Mouse (Mus musculus): Measurements from ENCODE around the gene U90926. TPM values are rescaled to one million over a fixed set of nuclear protein-coding genes. Genes with fewer than 3 reads are reported as not detected.

U90926 gene
- polyA plus RNA-seq, 1 experiment from 2014 or later: not detected

DNA sequence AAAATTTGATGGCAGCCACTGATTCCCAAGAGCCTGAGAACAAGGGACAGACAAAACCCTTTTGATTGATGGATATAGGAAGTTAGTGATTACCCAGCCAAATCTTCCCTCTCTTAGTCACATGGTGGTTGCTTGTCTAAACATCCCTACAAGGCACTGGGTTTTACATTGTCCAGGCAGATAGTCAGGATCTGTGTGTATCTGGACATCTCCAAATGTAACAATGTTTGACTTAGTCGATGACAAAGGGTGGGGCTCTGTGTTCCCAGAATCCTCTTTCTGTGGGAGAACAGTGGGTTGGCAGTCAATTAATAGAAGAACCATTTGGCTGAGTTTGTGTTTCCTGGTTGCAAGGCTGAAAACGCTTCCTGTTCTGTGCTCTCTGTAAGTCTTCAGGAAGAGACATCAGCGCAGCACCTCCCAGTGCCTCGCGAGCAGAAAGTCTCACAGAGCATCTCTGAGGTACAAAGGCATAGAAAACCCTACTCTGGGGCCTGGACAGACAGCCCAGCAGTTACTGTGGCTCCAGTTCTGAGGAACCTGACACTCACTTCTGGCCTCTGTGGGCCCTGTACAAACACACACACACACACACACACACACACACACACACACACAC, 19.8 kb upstream of the U90926 start:
- Histone ChIP-seq H3K36me3 (no peaks in the 10 kb centered on the region), H3K4me1 (peaks cover 16% of the 10 kb centered on the region), H3K4me3 (replicated peaks) (no peak overlapping the region), H3K9me3 (replicated peaks) (no peaks in the 10 kb centered on the region), H3K27ac (no peak overlapping the region), H3K4me2 (no peak overlapping the region), H3K27me3 (no peaks in the 10 kb centered on the region), H3K9ac (no peak overlapping the region)
- WGBS: 38% methylated on average over 5 of the region's 5 CpGs
- peak; percentile 59 for ATAC-seq (replicated peaks; ENCODE audit: low FRiP score)

DNA sequence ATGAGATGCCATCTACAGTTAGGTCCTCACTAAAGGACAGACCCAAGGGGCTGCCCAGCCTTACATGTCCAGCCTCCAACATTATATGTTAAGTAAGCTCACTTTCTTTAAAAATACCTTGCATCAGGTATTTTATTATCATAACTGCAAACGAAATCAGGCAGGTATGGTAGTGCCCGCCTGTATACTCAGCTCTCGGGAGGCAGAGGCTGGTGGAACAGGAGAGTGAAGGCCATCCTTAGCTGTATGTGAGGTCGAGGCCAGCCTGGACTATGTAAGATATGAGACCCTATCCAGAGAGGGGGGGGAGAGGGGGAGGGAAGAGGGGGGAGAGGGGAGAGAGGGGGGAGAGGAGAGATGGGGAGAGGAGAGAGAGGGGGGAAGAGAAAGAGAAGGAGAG, 18.2 kb upstream of the U90926 start:
- no peak overlapping the region for H3K4me3 ChIP-seq (replicated peaks)
- H3K36me3 ChIP-seq: no peaks in the 10 kb centered on the region
- H3K4me1 ChIP-seq: peaks cover 10% of the 10 kb centered on the region
- no peaks in the 10 kb centered on the region for H3K27me3 ChIP-seq
- H3K9me3 ChIP-seq (replicated peaks): no peaks in the 10 kb centered on the region
- ATAC-seq (replicated peaks; ENCODE audit: low FRiP score): no peak
- no peak overlapping the region for H3K9ac ChIP-seq
- H3K4me2 ChIP-seq: no peak overlapping the region
- no peak overlapping the region for H3K27ac ChIP-seq
- 93% methylated on average over 4 of the region's 4 CpGs for WGBS

DNA sequence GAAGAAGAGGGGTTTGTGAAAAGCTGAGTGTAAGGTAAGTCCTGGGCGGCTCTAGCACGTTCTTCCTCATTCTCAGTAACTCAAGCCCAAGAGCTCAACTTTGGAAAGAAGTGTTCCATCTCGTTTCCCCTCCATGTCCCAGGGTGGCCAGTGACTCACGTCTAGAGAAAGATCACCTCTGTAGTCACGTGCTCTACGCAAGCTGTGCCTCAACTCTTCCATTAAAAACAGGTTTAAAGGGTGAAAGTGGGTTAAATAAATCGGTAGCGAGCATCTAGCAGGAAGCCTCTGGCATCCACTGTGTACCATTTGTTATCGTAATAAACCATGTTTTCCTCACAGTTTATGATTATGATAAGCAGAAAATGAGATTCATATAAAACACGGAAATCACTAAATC, 16.6 kb upstream of the U90926 start:
- no peak overlapping the region for H3K4me3 ChIP-seq (replicated peaks)
- WGBS: 82% methylated on average over 10 of the region's 10 CpGs
- H3K27ac ChIP-seq: no peak overlapping the region
- peaks cover 10% of the 10 kb centered on the region for H3K4me1 ChIP-seq
- no peak overlapping the region for H3K4me2 ChIP-seq
- no peak overlapping the region for H3K9ac ChIP-seq
- no peaks in the 10 kb centered on the region for H3K36me3 ChIP-seq
- H3K9me3 ChIP-seq (replicated peaks): no peaks in the 10 kb centered on the region
- H3K27me3 ChIP-seq: no peaks in the 10 kb centered on the region
- ATAC-seq (replicated peaks; ENCODE audit: low FRiP score): no peak

DNA sequence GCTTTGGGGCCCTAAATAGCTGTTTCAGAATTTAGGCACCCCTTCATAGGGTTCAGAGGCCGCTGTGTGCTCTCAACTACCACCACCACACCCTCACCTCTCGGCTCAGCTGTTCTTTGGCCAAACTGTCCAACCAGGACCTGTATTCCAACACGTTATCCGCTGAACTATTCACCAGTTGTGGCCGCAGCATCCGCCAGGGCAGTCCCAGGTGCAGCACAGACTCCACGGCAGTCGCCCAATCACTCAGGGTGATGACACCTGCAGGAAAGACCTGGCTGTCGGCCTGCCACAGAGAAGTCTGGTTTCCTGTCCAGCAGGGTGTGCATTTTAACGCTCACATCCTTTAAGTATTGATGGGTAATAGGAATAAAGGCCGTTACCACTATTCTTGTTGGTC, 15.1 kb upstream of the U90926 start:
- 89% methylated on average over 11 of the region's 11 CpGs for WGBS
- no peaks in the 10 kb centered on the region for H3K9me3 ChIP-seq (replicated peaks)
- no peaks in the 10 kb centered on the region for H3K36me3 ChIP-seq
- H3K27ac ChIP-seq: no peak overlapping the region
- ATAC-seq (replicated peaks; ENCODE audit: low FRiP score): no peak
- no peak overlapping the region for H3K4me2 ChIP-seq
- no peak overlapping the region for H3K9ac ChIP-seq
- no peaks in the 10 kb centered on the region for H3K27me3 ChIP-seq
- peaks cover 5% of the 10 kb centered on the region for H3K4me1 ChIP-seq
- H3K4me3 ChIP-seq (replicated peaks): no peak overlapping the region

DNA sequence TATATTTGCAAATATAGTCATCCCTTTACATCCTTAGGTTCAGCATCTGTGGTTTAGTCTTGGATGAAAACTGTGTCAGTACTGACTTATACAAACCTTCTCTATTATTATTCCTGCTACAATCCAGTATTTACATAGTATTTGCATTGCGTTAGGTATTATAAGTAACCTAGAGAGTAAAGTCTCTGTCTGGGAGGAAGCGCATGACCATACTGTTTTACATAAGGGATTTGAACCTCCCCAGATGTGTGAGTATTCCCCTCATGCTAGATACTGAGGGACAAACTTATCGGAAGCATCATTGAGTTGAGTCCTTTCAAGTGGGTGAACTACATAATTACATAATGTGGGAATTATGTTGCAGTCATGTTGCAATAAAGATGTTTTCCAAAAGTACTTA, 14.3 kb upstream of the U90926 start:
- Histone ChIP-seq H3K27me3 (no peaks in the 10 kb centered on the region), H3K36me3 (no peaks in the 10 kb centered on the region), H3K4me1 (no peaks in the 10 kb centered on the region), H3K4me2 (no peak overlapping the region), H3K27ac (no peak overlapping the region), H3K9ac (no peak overlapping the region), H3K4me3 (replicated peaks) (no peak overlapping the region), H3K9me3 (replicated peaks) (no peaks in the 10 kb centered on the region)
- WGBS: 92% methylated on average over 3 of the region's 3 CpGs
- ATAC-seq (replicated peaks; ENCODE audit: low FRiP score): no peak

DNA sequence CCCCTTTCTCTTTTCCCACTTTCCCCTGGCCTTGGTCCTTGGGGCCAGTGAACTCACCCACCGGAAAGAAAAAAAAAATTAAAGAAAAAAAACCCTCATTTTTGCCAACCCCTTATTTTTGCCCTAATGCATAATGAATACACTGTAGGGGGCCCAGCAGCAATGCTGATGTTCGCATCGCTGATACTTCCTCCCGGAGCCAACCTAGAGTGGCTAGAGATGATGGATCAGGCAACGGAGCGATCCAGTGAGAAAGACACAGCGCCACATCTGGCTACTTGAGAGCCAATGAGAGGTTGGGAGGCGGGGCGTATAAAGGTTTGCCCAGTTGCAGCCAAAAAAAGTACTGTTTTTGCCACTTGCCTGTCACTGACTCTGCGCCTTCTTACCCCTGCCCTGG, 13.6 kb upstream of the U90926 start:
- no peaks in the 10 kb centered on the region for H3K4me1 ChIP-seq
- no peaks in the 10 kb centered on the region for H3K27me3 ChIP-seq
- H3K9ac ChIP-seq: no peak overlapping the region
- H3K27ac ChIP-seq: no peak overlapping the region
- H3K36me3 ChIP-seq: no peaks in the 10 kb centered on the region
- WGBS: 54% methylated on average over 10 of the region's 10 CpGs
- ATAC-seq (replicated peaks; ENCODE audit: low FRiP score): no peak
- H3K9me3 ChIP-seq (replicated peaks): no peaks in the 10 kb centered on the region
- no peak overlapping the region for H3K4me2 ChIP-seq
- no peak overlapping the region for H3K4me3 ChIP-seq (replicated peaks)

DNA sequence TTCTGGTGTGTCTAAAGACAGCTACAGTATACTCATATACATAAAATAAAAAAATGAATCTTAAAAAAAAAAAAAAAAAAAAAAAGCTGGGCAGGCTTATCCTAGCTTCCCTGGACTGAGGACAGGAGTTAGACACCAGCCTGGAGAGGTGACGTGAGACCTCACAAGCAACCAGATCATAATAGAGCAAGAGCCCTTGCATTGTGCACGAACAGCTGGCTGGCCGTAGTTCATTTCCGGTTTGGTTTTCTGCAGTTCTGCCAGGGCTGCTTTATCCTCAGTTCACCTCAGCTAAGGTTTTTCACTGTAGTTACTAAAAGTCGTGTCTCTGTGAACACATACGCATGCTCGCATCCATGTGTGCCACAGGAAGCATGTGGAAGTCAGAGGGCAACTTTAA, 12.6 kb upstream of the U90926 start:
- Histone ChIP-seq H3K4me1 (no peaks in the 10 kb centered on the region), H3K4me2 (no peak overlapping the region), H3K27ac (no peak overlapping the region), H3K27me3 (no peaks in the 10 kb centered on the region), H3K9me3 (replicated peaks) (no peaks in the 10 kb centered on the region), H3K36me3 (no peaks in the 10 kb centered on the region), H3K4me3 (replicated peaks) (no peak overlapping the region), H3K9ac (no peak overlapping the region)
- 92% methylated on average over 7 of the region's 7 CpGs for WGBS
- no peak for ATAC-seq (replicated peaks; ENCODE audit: low FRiP score)

DNA sequence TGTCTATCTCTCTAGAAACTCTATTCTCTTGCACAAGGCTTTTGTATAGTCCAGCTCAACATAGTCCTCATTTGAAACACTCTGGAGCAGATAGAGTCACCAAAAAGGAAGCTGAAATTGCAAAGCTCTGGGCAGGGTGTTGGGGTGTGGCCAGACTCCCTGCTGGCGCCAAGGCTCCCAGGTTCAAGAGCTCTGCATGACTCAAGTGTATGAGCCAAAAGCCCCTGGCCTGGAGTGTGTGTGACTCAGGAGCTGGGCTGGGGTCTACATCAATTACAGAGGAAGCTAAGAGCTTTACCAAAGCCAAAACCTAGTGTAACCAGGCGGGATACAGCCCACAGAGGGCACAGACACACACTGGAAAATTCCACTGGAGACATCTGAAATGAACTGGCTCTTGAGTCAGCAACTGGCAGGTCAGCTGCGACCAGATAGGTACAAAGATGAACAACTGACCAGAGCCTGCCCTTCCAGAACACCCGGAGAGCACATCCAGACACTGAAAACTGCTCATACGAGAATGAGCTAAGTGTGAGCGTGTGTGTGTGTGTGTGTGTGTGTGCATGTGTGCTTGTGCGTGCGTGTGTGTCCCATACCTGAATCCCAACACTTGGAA, 5.2 kb upstream of the U90926 start:
- H3K9me3 ChIP-seq (replicated peaks): no peaks in the 10 kb centered on the region
- H3K27ac ChIP-seq: peak overlapping the region; percentile 22; the same call in 1 of the 2 replicates
- H3K4me3 ChIP-seq (replicated peaks): no peak overlapping the region
- no peaks in the 10 kb centered on the region for H3K27me3 ChIP-seq
- WGBS: 90% methylated on average over 8 of the region's 8 CpGs
- ATAC-seq (replicated peaks; ENCODE audit: low FRiP score): no peak
- H3K9ac ChIP-seq: no peak overlapping the region
- H3K4me1 ChIP-seq: no peaks in the 10 kb centered on the region
- H3K36me3 ChIP-seq: no peaks in the 10 kb centered on the region
- no peak overlapping the region for H3K4me2 ChIP-seq

DNA sequence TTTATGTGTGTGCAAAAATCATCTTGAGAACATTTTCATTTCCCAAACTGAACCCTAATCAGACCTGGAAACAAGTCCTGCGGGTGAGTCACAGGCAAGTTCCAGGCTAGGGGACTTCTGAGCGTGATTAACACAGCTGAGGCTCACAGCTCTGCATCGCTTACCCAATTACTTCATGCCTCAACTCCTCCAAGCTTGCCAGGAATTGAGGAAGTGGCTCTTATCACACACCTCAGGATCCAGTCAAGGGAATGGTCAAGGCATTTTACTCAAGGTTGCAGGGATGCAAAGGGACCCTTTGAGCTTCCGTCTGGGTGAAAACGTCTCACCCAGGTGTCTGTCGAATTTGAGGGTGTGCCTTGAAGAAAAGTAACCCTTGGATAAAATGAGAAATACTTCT, 4.6 kb upstream of the U90926 start:
- H3K4me1 ChIP-seq: no peaks in the 10 kb centered on the region
- no peaks in the 10 kb centered on the region for H3K9me3 ChIP-seq (replicated peaks)
- no peak overlapping the region for H3K4me2 ChIP-seq
- H3K27me3 ChIP-seq: no peaks in the 10 kb centered on the region
- H3K27ac ChIP-seq: peak overlapping the region; percentile 22; the same call in 1 of the 2 replicates
- H3K9ac ChIP-seq: no peak overlapping the region
- ATAC-seq (replicated peaks; ENCODE audit: low FRiP score): peak; percentile 43; the same call in 1 of the 2 replicates
- no peak overlapping the region for H3K4me3 ChIP-seq (replicated peaks)
- H3K36me3 ChIP-seq: no peaks in the 10 kb centered on the region
- WGBS: 66% methylated on average over 6 of the region's 6 CpGs

DNA sequence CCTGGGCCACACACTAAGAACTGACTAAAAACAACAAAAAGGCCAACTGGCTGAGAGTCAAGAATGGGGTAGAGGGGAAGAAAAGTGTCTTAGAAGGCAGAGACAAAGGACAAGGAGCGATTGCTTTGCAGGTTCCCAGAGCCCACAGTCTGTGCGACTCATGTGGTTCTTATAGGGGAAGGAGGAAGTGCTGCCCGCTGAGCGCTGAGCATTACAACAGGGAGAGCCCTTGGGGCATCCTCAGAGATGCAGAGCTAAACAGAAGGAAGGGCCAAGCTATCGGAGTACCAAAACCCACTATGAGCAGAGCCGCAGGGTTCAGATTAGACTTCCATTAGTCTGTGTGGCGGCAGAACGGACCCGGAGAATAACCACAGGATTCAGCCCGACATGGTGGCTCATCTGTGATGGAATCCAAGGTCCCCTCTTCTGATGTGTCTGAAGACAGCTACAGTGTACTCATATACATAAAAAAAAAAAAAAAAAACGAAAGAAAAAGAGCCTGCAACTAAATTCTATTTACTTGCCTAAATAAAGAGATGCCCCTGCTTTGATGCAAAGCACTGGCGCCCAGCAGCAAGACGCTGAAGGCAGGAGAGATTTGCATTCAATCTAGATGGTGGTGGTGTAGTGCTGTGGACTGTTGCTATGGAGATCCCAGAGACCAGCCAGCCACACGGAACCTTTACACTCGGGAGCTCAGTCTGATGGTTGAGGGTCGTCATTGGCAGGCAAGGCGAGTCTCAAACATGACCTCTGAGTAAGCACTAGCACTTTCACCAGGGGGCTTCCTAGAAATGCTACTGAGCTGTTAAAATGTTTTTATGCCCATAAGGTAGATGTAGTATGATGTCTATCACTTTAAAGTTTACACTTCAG, 3.9 kb upstream of the U90926 start:
- Histone ChIP-seq H3K4me3 (replicated peaks) (no peak overlapping the region), H3K36me3 (no peaks in the 10 kb centered on the region), H3K4me1 (no peaks in the 10 kb centered on the region), H3K4me2 (no peak overlapping the region), H3K9me3 (replicated peaks) (no peaks in the 10 kb centered on the region), H3K27ac (peak overlapping the region; percentile 22; the same call in 1 of the 2 replicates), H3K9ac (no peak overlapping the region), H3K27me3 (no peaks in the 10 kb centered on the region)
- WGBS: 60% methylated on average over 17 of the region's 17 CpGs
- no peak for ATAC-seq (replicated peaks; ENCODE audit: low FRiP score)

DNA sequence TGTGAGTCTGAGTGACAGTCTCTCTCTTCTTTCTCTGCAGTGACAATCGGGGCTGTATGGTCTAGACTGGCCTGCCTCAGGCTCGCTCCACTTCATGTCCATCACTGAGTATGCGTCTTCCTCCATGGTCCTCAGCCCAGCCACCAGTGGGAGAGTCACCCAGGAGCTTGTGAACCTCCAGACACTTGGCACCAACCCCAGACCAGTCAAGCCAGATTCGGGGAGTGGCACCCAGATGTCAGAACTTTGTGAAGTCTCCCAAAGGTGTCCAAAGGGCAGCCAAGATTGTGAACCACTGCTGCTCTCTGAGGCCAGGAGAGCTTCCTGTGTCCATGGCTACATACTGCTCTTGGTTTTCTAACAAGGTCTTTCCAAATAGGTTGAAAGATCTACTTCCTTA, 3.0 kb downstream of the U90926 start:
- Histone ChIP-seq H3K4me3 (replicated peaks) (no peak overlapping the region), H3K27me3 (no peaks in the 10 kb centered on the region), H3K9me3 (replicated peaks) (no peaks in the 10 kb centered on the region), H3K9ac (no peak overlapping the region), H3K36me3 (no peaks in the 10 kb centered on the region), H3K27ac (no peak overlapping the region), H3K4me2 (no peak overlapping the region), H3K4me1 (no peaks in the 10 kb centered on the region)
- WGBS: 93% methylated on average over 4 of the region's 4 CpGs
- no peak for ATAC-seq (replicated peaks; ENCODE audit: low FRiP score)

DNA sequence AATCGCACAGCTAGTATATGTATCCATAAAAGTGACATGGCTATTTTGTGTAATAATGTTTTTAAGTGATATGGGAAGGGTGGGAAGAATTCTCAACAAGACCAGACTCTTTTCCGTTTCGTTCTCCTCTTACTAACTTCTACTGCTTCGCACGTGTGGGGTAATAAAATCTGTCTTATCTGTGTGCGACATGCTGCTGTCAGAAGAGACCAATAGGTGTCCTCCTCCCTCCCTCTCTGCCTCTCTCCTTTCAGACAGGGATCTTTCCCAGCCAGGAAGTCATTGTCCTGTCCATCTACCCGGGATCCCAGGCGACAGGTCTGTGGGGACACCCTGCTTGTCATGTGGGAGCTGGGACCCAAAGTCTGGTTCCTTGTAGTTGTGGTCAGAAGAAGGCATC, 5.0 kb downstream of the U90926 start:
- ATAC-seq (replicated peaks; ENCODE audit: low FRiP score): no peak
- Histone ChIP-seq H3K4me1 (peaks cover 7% of the 10 kb centered on the region), H3K27me3 (no peaks in the 10 kb centered on the region), H3K36me3 (no peaks in the 10 kb centered on the region), H3K4me2 (no peak overlapping the region), H3K9ac (no peak overlapping the region), H3K27ac (no peak overlapping the region), H3K4me3 (replicated peaks) (no peak overlapping the region), H3K9me3 (replicated peaks) (no peaks in the 10 kb centered on the region)
- 58% methylated on average over 8 of the region's 8 CpGs for WGBS
